Mouse (Mus musculus) CH12.LX (cell line): ENCODE results near the gene Capn1.

Experiments
- CHD2 ChIP-seq: IDR thresholded peaks from 2 replicates; pipeline ENCODE4 v1.6.1; 2011; ENCODE audit warnings: low read length, improper control_type of control experiment
- MEF2A ChIP-seq: IDR thresholded peaks from 2 replicates; pipeline ENCODE4 v1.6.1; 2014; ENCODE audit warnings: low read depth, mild to moderate bottlenecking, inconsistent platforms, low read length, improper control_type of control experiment, borderline replicate concordance
- PAX5 ChIP-seq: IDR thresholded peaks from 2 replicates; pipeline ENCODE4 v1.6.1; 2012; ENCODE audit warnings: low read length, inconsistent platforms, mixed read lengths
- POLR2AphosphoS2 ChIP-seq: IDR thresholded peaks from 2 replicates; pipeline ENCODE4 v1.6.1; 2011; ENCODE audit warnings: low read depth, low read length, improper control_type of control experiment
- RCOR1 ChIP-seq: conservative IDR thresholded peaks from 2 replicates; pipeline ENCODE4 v1.6.1; 2012; ENCODE audit warnings: low read depth, mild to moderate bottlenecking, inconsistent platforms, low read length, improper control_type of control experiment
- SMC3 ChIP-seq: IDR thresholded peaks from 2 replicates; pipeline ENCODE4 v1.6.1; 2011; ENCODE audit warnings: low read depth, low read length, improper control_type of control experiment
- ZC3H11A ChIP-seq: IDR thresholded peaks from 2 replicates; pipeline ENCODE4 v1.6.1; 2012; ENCODE audit warnings: low read depth, mild to moderate bottlenecking, inconsistent platforms, low read length, improper control_type of control experiment
- ZNF384 ChIP-seq: IDR thresholded peaks from 2 replicates; pipeline ENCODE4 v1.6.1; 2012; ENCODE audit warnings: low read depth, low read length, improper control_type of control experiment, inconsistent platforms

DNA sequence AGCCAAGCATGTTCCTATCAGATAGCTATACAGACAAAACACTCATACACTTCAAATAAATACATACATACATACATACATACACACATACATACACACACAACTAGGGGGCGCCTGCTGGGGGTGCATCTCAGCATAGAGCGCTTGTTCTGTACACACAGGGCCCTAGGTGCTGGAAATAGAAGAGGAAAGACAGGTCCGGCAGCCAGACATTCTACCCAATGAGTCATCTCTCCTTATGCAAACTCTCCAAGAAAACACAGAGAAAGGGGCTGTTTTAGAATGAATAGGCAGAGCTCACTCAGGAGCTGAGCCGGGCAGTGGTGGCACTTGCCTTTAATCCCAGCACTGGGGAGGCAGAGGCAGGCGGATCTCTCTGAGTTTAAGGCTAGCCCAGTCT is 15.7 kb downstream of the Capn1 start:
- no peak for TF ChIP-seq POLR2AphosphoS2
- TF ChIP-seq ZNF384 = no peak
- no peak for TF ChIP-seq SMC3
- no peak for TF ChIP-seq RCOR1
- TF ChIP-seq PAX5 = no peak
- no peak for TF ChIP-seq ZC3H11A
- TF ChIP-seq CHD2 = no peak
- no peak for TF ChIP-seq MEF2A
